Mouse (Mus musculus) cerebellum, adult 2 months (tissue): ENCODE measurements at regions not wholly inside any gene's neighbourhood (a gene's known extent, or its start where the extent isn't known, plus 50 kb on each side); places are given as distances from the start of the nearest gene placed in this dataset.
A peak's percentile ranks its signal among the peaks of the same experiment; 100 is the strongest.

Experiments
- DNase-seq, 2 experiments: peaks; one replicate each; pipeline ENCODE4 v3.0.0; 2021
- H3K27ac ChIP-seq: fragments of 200-500 bp; 2 replicates; pipeline ENCODE4 v1.5.1; 2012; ENCODE audit warnings: low read length, control low read depth, inconsistent platforms; ENCODE audit not compliant: insufficient read depth
- H3K27me3 ChIP-seq: fragments of 200-500 bp; 2 replicates; pipeline ENCODE4 v1.6.1; 2012; ENCODE audit warnings: inconsistent platforms, mild to moderate bottlenecking, low read length, moderate library complexity; ENCODE audit not compliant: control insufficient read depth, insufficient read depth
- H3K4me1 ChIP-seq: fragments of 200-500 bp; 2 replicates; pipeline ENCODE4 v1.6.1; 2011; ENCODE audit warnings: low read length; ENCODE audit not compliant: control insufficient read depth, insufficient read depth
- H3K4me3 ChIP-seq: fragments of 200-500 bp; replicated peaks from 2 replicates; pipeline ENCODE3; 2011; ENCODE audit warnings: mild to moderate bottlenecking, low read depth, low read length, control low read depth; ENCODE audit not compliant: insufficient read depth
- CTCF ChIP-seq: fragments of 200-500 bp; IDR thresholded peaks from 2 replicates; pipeline ENCODE4 v1.5.1; 2011; ENCODE audit warnings: low read depth, mild to moderate bottlenecking, control low read depth, low read length, moderate library complexity, borderline replicate concordance; ENCODE audit not compliant: insufficient read depth
- POLR2A ChIP-seq: fragments of 200-500 bp; IDR thresholded peaks from 2 replicates; pipeline ENCODE4 v1.6.1; 2011; ENCODE audit warnings: low read length, control low read depth, borderline replicate concordance; ENCODE audit not compliant: insufficient read depth
- WGBS: fragments of 180-500 bp; shearing (Covaris S2); methylation state at CpG from one replicate; pipeline ENCODE4 v1.1.7; 2018; 5-methylcytosine and 5-hydroxymethylcytosine counted together

GRCm38 (mm10) chr11:23996250-23996649 is 78.6 kb downstream of the A830031A19Rik start:
- H3K4me1 ChIP-seq = no peaks in the 10 kb centered on the region
- no peak for TF ChIP-seq CTCF
- TF ChIP-seq POLR2A = no peak
- H3K4me3 ChIP-seq = no peak overlapping the region
- no peaks in the 10 kb centered on the region; the same call in 1 of the 2 replicates for H3K27me3 ChIP-seq
- no peak for DNase-seq
- WGBS = 30% methylated on average over 9 of the region's 9 CpGs
- no peak overlapping the region for H3K27ac ChIP-seq

DNA sequence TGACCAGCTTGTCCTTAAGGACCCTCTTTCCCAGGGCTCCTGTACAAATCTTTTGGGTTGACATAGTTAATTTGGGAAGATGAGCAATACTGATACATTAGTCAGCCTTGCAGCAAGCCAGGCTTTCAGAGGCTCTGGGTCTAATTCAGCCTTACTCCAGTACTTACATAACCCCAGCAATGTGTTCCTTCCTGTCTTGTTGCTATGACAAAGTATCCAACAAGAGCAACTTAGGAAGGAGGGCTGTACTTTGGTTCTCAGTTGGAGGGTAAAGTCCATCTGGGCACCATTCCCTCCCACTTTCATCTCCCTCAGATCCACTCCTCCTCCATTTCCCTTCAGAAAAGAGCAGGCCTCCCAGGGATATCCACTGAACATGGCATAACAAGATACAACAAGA is 80.7 kb downstream of the A830031A19Rik start:
- Histone ChIP-seq H3K4me3 (no peak overlapping the region), H3K4me1 (no peaks in the 10 kb centered on the region), H3K27me3 (no peaks in the 10 kb centered on the region; the same call in 1 of the 2 replicates), H3K27ac (no peak overlapping the region)
- no peak for TF ChIP-seq CTCF
- TF ChIP-seq POLR2A = no peak
- DNase-seq = no peak

GRCm38 (mm10) chr11:23987532-23988450 is 87.1 kb downstream of the A830031A19Rik start:
- WGBS = 60% methylated on average over 7 of the region's 7 CpGs
- H3K4me3 ChIP-seq = no peak overlapping the region

DNA sequence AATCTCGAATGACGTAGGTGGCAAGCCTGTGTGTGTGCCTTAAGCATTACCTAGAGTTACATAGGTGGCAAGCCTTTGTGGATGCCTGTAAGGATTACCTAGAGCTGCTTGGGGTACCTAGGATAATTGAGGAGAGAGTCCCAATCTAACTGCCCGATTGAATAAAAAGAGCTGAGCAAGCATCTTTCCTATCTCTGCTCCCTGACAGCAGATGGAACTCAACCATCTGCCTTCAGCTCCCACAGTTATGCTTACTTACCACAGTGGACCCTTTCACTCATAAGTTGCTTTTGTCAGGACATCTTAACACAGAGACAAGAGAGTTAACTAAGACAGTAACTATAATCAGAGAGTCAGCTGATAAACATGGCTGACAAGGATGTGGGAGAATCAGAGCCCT is 89.6 kb downstream of the A830031A19Rik start:
- TF ChIP-seq CTCF (no peak), POLR2A (no peak)
- H3K27me3 ChIP-seq = no peaks in the 10 kb centered on the region
- H3K4me1 ChIP-seq = no peaks in the 10 kb centered on the region
- no peak overlapping the region for H3K4me3 ChIP-seq
- WGBS = 94% methylated on average over 3 of the region's 3 CpGs
- no peak for DNase-seq
- no peak overlapping the region for H3K27ac ChIP-seq

More at GRCm38 (mm10) chr11:23987532-23988450, 87.1 kb downstream of the A830031A19Rik start:
- H3K27ac ChIP-seq = no peak overlapping the region
- no peaks in the 10 kb centered on the region for H3K27me3 ChIP-seq
- TF ChIP-seq POLR2A (no peak), CTCF (no peak)
- DNase-seq = no peak
- H3K4me1 ChIP-seq = no peaks in the 10 kb centered on the region

DNA sequence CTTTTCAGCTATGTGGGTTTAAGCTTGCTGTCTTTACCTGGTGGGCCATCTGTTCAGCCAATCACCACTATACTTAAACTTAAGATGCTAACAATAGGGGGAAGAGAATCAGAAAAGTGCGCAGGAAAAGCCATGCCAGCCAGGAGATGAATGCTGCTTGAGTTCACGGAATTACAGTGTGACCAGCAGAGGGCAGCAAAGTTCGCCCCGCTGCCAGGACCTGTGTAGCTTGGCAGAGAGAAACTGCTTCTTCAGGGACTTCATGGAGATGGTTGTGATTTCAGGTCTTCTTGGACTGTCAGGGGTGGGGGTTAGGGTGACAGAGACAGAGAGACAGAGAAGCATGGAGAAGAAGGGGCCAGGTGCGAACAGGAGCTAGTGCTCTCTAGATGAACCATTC is 84.3 kb upstream of the Papolg start:
- 14% methylated on average over 5 of the region's 5 CpGs for WGBS
- peak; percentile 58 to 68 for DNase-seq
- TF ChIP-seq CTCF = peak; percentile 87
- TF ChIP-seq POLR2A = no peak
- Histone ChIP-seq H3K27ac (no peak overlapping the region), H3K4me1 (no peaks in the 10 kb centered on the region), H3K27me3 (no peaks in the 10 kb centered on the region), H3K4me3 (no peak overlapping the region)

DNA sequence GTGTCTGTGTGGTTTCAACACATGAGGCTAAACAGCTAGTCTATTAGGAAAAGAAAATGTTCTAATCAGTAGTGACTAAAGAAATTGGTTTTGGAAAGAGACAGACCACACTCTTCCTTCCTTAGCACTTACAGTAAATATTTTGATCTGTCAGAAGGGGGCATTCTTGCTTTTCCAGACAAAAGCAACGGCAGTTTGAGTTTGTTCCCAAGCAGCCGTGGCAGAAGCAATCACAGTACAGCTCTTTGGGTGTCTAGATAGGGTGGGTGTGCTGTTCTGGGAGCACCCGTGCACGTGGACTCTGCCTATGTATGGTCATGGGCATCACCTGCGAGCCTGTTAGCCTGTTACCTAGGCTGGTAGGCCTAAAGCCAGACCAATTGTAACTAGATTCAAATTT is 83.2 kb upstream of the Papolg start:
- Histone ChIP-seq H3K4me1 (no peaks in the 10 kb centered on the region), H3K4me3 (no peak overlapping the region), H3K27ac (no peak overlapping the region), H3K27me3 (no peaks in the 10 kb centered on the region)
- no peak for TF ChIP-seq CTCF
- no peak for TF ChIP-seq POLR2A
- no peak for DNase-seq
- WGBS = 73% methylated on average over 5 of the region's 5 CpGs

DNA sequence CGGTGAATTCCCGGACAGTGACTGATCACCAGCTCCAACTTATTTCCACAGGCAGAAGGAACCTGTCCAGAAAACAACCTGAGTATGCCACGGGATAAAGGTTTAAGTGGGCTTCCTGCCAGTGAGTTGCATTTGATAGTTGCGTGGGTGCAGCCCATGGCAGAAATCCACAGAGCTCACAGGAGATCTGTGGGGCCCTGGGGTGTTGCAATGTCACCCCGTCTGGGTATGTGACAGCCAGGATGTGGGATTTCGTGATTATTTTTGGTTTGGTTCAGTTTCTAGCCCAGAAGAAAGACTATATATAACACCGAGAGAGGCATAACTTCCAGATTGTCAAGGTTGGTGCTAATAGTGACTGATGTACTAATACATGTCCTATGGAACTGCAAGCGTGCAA is 82.0 kb upstream of the Papolg start:
- no peaks in the 10 kb centered on the region for H3K4me1 ChIP-seq
- DNase-seq = no peak
- TF ChIP-seq CTCF = no peak
- TF ChIP-seq POLR2A = no peak
- no peaks in the 10 kb centered on the region for H3K27me3 ChIP-seq
- 67% methylated on average over 8 of the region's 8 CpGs for WGBS
- no peak overlapping the region for H3K4me3 ChIP-seq
- H3K27ac ChIP-seq = no peak overlapping the region

DNA sequence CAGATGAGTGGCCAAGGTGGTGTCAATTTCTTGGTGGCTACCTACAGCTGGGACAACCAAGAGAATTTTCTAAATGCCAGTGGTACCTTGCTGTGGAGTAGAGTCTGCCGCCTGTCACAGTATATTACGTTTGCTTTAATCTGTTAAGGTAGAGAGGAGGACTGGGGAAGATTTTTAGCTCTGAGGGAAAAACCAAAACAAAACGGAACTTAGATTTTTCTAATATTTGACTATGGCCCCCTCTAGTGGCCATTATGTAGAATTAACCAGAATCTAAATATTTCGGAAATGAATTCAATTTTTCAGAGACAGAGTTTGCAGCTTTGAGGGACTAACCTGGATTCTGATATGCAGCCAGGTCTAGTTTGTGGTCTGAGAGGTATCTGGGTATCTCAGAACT is 59.3 kb upstream of the Papolg start:
- Histone ChIP-seq H3K27me3 (no peaks in the 10 kb centered on the region), H3K4me1 (no peaks in the 10 kb centered on the region), H3K4me3 (no peak overlapping the region), H3K27ac (no peak overlapping the region)
- 5% methylated on average over 4 of the region's 4 CpGs for WGBS
- TF ChIP-seq POLR2A = no peak
- no peak for TF ChIP-seq CTCF
- DNase-seq = peak in 1 of 2 experiments; percentile 3
